Mouse (Mus musculus) embryonic fibroblast, embryonic 13.5 days (primary cell): ENCODE results near the gene Slc30a10. TPM values are rescaled to one million over a fixed set of nuclear protein-coding genes. Genes with fewer than 3 reads are reported as not detected.

Experiments
- H3K27ac ChIP-seq: 2 replicates; pipeline ENCODE4 v1.5.1; 2012; ENCODE audit warnings: low read length, control low read depth, inconsistent platforms; ENCODE audit not compliant: insufficient read depth
- H3K4me1 ChIP-seq: 2 replicates; pipeline ENCODE4 v1.6.1; 2011; ENCODE audit warnings: low read length; ENCODE audit not compliant: control insufficient read depth, insufficient read depth
- H3K4me3 ChIP-seq: 2 replicates; pipeline ENCODE4 v1.5.1; 2011; ENCODE audit warnings: mild to moderate bottlenecking, control low read depth, low read length; ENCODE audit not compliant: insufficient read depth
- CTCF ChIP-seq: IDR thresholded peaks from 2 replicates; pipeline ENCODE4 v1.5.1; 2011; ENCODE audit warnings: mild to moderate bottlenecking, control low read depth, low read length, moderate library complexity, borderline replicate concordance; ENCODE audit not compliant: insufficient read depth
- POLR2A ChIP-seq: IDR thresholded peaks from 2 replicates; pipeline ENCODE4 v1.6.1; 2011; ENCODE audit warnings: low read depth, mild to moderate bottlenecking, control low read depth, low read length, moderate library complexity
- polyA plus RNA-seq: library from polyadenylated mRNA; stranded (reverse); fragments of >200 nt; gene quantifications from 2 replicates; pipeline ENCODE4 v1.2.4, GENCODE M21; 2011; ENCODE audit warnings: low read depth; ENCODE audit not compliant: missing spikeins, insufficient read length

The Slc30a10 gene
- polyA plus RNA-seq, 1 experiment = not detected

- H3K4me3 ChIP-seq = no peak overlapping the region
- no peak for TF ChIP-seq CTCF
- no peak for TF ChIP-seq POLR2A
- no peaks in the 10 kb centered on the region for H3K4me1 ChIP-seq
- no peak overlapping the region for H3K27ac ChIP-seq
Measured at GRCm38 (mm10) chr1:185484281-185484680, 29.6 kb downstream of the Slc30a10 start.

GRCm38 (mm10) chr1:185489893-185490292 is 35.2 kb downstream of the Slc30a10 start:
- no peak overlapping the region for H3K4me3 ChIP-seq
- TF ChIP-seq POLR2A (no peak), CTCF (no peak)
- H3K27ac ChIP-seq = no peak overlapping the region
- H3K4me1 ChIP-seq = no peaks in the 10 kb centered on the region

GRCm38 (mm10) chr1:185490603-185491002 is 36.0 kb downstream of the Slc30a10 start:
- Histone ChIP-seq H3K4me3 (no peak overlapping the region), H3K4me1 (no peaks in the 10 kb centered on the region), H3K27ac (no peak overlapping the region)
- TF ChIP-seq POLR2A (no peak), CTCF (no peak)

GRCm38 (mm10) chr1:185493439-185494034 is 38.9 kb downstream of the Slc30a10 start:
- Histone ChIP-seq H3K4me3 (no peak overlapping the region), H3K4me1 (no peaks in the 10 kb centered on the region), H3K27ac (no peak overlapping the region)
- no peak for TF ChIP-seq CTCF
- TF ChIP-seq POLR2A = no peak

GRCm38 (mm10) chr1:185496791-185497460 is 42.3 kb downstream of the Slc30a10 start:
- no peak overlapping the region for H3K27ac ChIP-seq
- no peaks in the 10 kb centered on the region for H3K4me1 ChIP-seq
- no peak overlapping the region for H3K4me3 ChIP-seq
- TF ChIP-seq CTCF (no peak), POLR2A (no peak)

GRCm38 (mm10) chr1:185500602-185501001 is 46.0 kb downstream of the Slc30a10 start:
- Histone ChIP-seq H3K27ac (no peak overlapping the region), H3K4me1 (no peaks in the 10 kb centered on the region), H3K4me3 (no peak overlapping the region)
- TF ChIP-seq CTCF (no peak), POLR2A (no peak)

- TF ChIP-seq POLR2A (no peak), CTCF (no peak)
- no peaks in the 10 kb centered on the region for H3K4me1 ChIP-seq
Measured at GRCm38 (mm10) chr1:185501801-185502340, 47.2 kb downstream of the Slc30a10 start.

GRCm38 (mm10) chr1:185502550-185502949 is 47.9 kb downstream of the Slc30a10 start:
- Histone ChIP-seq H3K4me1 (no peaks in the 10 kb centered on the region), H3K4me3 (no peak overlapping the region), H3K27ac (no peak overlapping the region)
- TF ChIP-seq POLR2A (no peak), CTCF (no peak)

More at GRCm38 (mm10) chr1:185501801-185502340, 47.2 kb downstream of the Slc30a10 start:
- no peak overlapping the region for H3K27ac ChIP-seq
- H3K4me3 ChIP-seq = no peak overlapping the region

GRCm38 (mm10) chr1:185509042-185509441 is 54.4 kb downstream of the Slc30a10 start:
- no peak overlapping the region for H3K4me3 ChIP-seq
- no peaks in the 10 kb centered on the region; the same call in 1 of the 2 replicates for H3K4me1 ChIP-seq
- no peak overlapping the region for H3K27ac ChIP-seq
- no peak for TF ChIP-seq CTCF
- no peak for TF ChIP-seq POLR2A

- no peak overlapping the region for H3K4me3 ChIP-seq
- H3K27ac ChIP-seq = no peak overlapping the region
- H3K4me1 ChIP-seq = no peaks in the 10 kb centered on the region; the same call in 1 of the 2 replicates
- no peak for TF ChIP-seq POLR2A
- no peak for TF ChIP-seq CTCF
Measured at GRCm38 (mm10) chr1:185511306-185511705, 56.7 kb downstream of the Slc30a10 start.
